Mouse (Mus musculus) central nervous system, embryonic 18 days (tissue): ENCODE results near the gene Gm10428. TPM values are rescaled to one million over a fixed set of nuclear protein-coding genes. Genes with fewer than 3 reads are reported as not detected.

Experiments used
- polyA plus RNA-seq: library from polyadenylated mRNA; depleted of rRNA; stranded (reverse); fragments of >200 nt; gene quantifications from 2 replicates; pipeline ENCODE4 v1.2.3, GENCODE M21; 2012; rRNA removed

Gene Gm10428
- not detected in 2 replicates for polyA plus RNA-seq

GRCm38 (mm10) chr11:62752780-62753179, at the start of gene Gm10428:
Gm10428 (plus strand) TSS chr11:62753100.

GRCm38 (mm10) chr11:62731311-62732021, 21.4 kb upstream of the Gm10428 start, which contains the start of gene Zfp287:
Zfp287 (minus strand) TSS chr11:62731905.

GRCm38 (mm10) chr11:62788935-62789616, 36.2 kb downstream of the Gm10428 start, which contains the start of gene Zfp286:
Zfp286 (minus strand) TSS chr11:62789462.

Other genes with a start within 250 kb of the Gm10428 start
- gene Cenpv, start 213.8 kb upstream of the Gm10428 start, polyA plus RNA-seq: 153 and 172 TPM in 2 replicates
- 4,215 and 4,353 TPM in 2 replicates for gene Ubb, start 201.9 kb upstream of the Gm10428 start, polyA plus RNA-seq
- gene Trpv2, start 178.6 kb upstream of the Gm10428 start, polyA plus RNA-seq: 36.5 and 36.7 TPM in 2 replicates
- 16.7 and 17.9 TPM in 2 replicates for gene Lrrc75a, start 104.6 kb upstream of the Gm10428 start, polyA plus RNA-seq
- gene Mmgt2, start 104.4 kb upstream of the Gm10428 start, polyA plus RNA-seq: 36.1 and 37.4 TPM in 2 replicates
- 15.0 and 15.7 TPM in 2 replicates for gene Zfp287, start 21.2 kb upstream of the Gm10428 start, polyA plus RNA-seq
- 21.5 and 22.8 TPM in 2 replicates for gene Zfp286, start 36.4 kb downstream of the Gm10428 start, polyA plus RNA-seq
- 5.3 and 6.2 TPM in 2 replicates for gene Trim16, start 67.1 kb downstream of the Gm10428 start, polyA plus RNA-seq
- gene Fbxw10, start 94.0 kb downstream of the Gm10428 start, polyA plus RNA-seq: 0.44 and 1.00 TPM in 2 replicates
- gene Tvp23b, start 126.4 kb downstream of the Gm10428 start, polyA plus RNA-seq: 34.2 and 37.0 TPM in 2 replicates
- 0.24 and 0.25 TPM in 2 replicates for gene Cdrt4, start 198.1 kb downstream of the Gm10428 start, polyA plus RNA-seq